Mouse (Mus musculus) embryonic facial prominence, embryonic 11.5 days (tissue): ENCODE data around the gene Olfml2a. TPM values are rescaled to one million over a fixed set of nuclear protein-coding genes. Genes with fewer than 3 reads are reported as not detected.

ENCODE experiments used
- ATAC-seq: fragments of 200-750 bp; cut with Nextera tagmentation; replicated peaks from 2 replicates; pipeline ENCODE4 v1.8.0; 2017; ENCODE audit warnings: low read depth; ENCODE audit not compliant: insufficient number of reproducible peaks, low FRiP score, low TSS enrichment
- DNase-seq: peaks from one replicate; pipeline ENCODE4 v3.0.0-alpha.2; 2015; ENCODE audit warnings: low spot score
- H3K27ac ChIP-seq: fragments of 300-500 bp; sonication (generic); replicated peaks from 2 replicates; pipeline ENCODE4 v1.5.1; 2014; ENCODE audit warnings: mild to moderate bottlenecking, low read depth, low read length, control low read depth
- H3K27me3 ChIP-seq: fragments of 300-500 bp; sonication (generic); 2 replicates; pipeline ENCODE4 v1.6.1; 2014; ENCODE audit warnings: mild to moderate bottlenecking, low read length, moderate library complexity, mixed read lengths; ENCODE audit not compliant: control insufficient read depth, insufficient read depth
- H3K36me3 ChIP-seq: fragments of 300-500 bp; sonication (generic); replicated peaks from 2 replicates; pipeline ENCODE4 v1.6.1; 2014; ENCODE audit warnings: low read depth, mild to moderate bottlenecking, low read length, moderate library complexity, mixed read lengths; ENCODE audit not compliant: control insufficient read depth, insufficient read depth
- H3K4me1 ChIP-seq: fragments of 300-500 bp; sonication (generic); 2 replicates; pipeline ENCODE4 v1.6.1; 2014; ENCODE audit warnings: low read length, mixed read lengths; ENCODE audit not compliant: control insufficient read depth, insufficient read depth
- H3K4me2 ChIP-seq: fragments of 300-500 bp; sonication (generic); 2 replicates; pipeline ENCODE4 v1.6.1; 2014; ENCODE audit warnings: low read depth, mild to moderate bottlenecking, control low read depth, low read length, moderate library complexity
- H3K4me3 ChIP-seq: fragments of 300-500 bp; sonication (generic); 2 replicates; pipeline ENCODE4 v1.5.1; 2014; ENCODE audit warnings: low read depth, low read length, control low read depth
- H3K9ac ChIP-seq: fragments of 300-500 bp; sonication (generic); replicated peaks from 2 replicates; pipeline ENCODE4 v1.6.1; 2014; ENCODE audit warnings: mild to moderate bottlenecking, control low read depth, low read length
- H3K9me3 ChIP-seq: fragments of 300-500 bp; sonication (generic); replicated peaks from 2 replicates; pipeline ENCODE4 v1.6.1; 2016; ENCODE audit warnings: mild to moderate bottlenecking, low read length, inconsistent platforms, mixed read lengths; ENCODE audit not compliant: control insufficient read depth
- WGBS: fragments of 180-500 bp; shearing (Covaris S2); extraction: QIAGEN DNeasy Blood & Tissue Kit; methylation state at CpG from one replicate; pipeline ENCODE4 v1.1.7; 2014; 5-methylcytosine and 5-hydroxymethylcytosine counted together
- polyA plus RNA-seq: library from polyadenylated mRNA; unstranded; fragments of >200 nt; fragmentation: Nextera tagmentation; extraction: Ambion mirVana; gene quantifications from 2 replicates; pipeline ENCODE4 v1.2.1, GENCODE M21; 2014

The Olfml2a gene
- polyA plus RNA-seq, 1 experiment from 2014 or later, result 2.5 TPM

- no peak overlapping the region for H3K4me3 ChIP-seq
- no peaks in the 10 kb centered on the region for H3K4me1 ChIP-seq
- DNase-seq (no peak), ATAC-seq (no peak)
- no peaks in the 10 kb centered on the region for H3K36me3 ChIP-seq
- no peaks in the 10 kb centered on the region for H3K27me3 ChIP-seq
- H3K27ac ChIP-seq, result no peak overlapping the region
- WGBS, result 82% methylated on average over 5 of the region's 5 CpGs
- no peak overlapping the region for H3K4me2 ChIP-seq
- no peak overlapping the region for H3K9ac ChIP-seq
- no peaks in the 10 kb centered on the region for H3K9me3 ChIP-seq
Measured at GRCm38 (mm10) chr2:38957671-38958223, 26.0 kb downstream of the Olfml2a start.

GRCm38 (mm10) chr2:38964198-38964597 is 32.4 kb downstream of the Olfml2a start:
- Histone ChIP-seq H3K9me3 (no peaks in the 10 kb centered on the region), H3K36me3 (no peaks in the 10 kb centered on the region), H3K4me1 (no peaks in the 10 kb centered on the region), H3K4me3 (no peak overlapping the region), H3K9ac (no peak overlapping the region), H3K27ac (no peak overlapping the region), H3K4me2 (no peak overlapping the region), H3K27me3 (no peaks in the 10 kb centered on the region)
- 28% methylated on average over 4 of the region's 4 CpGs for WGBS
- no peak for ATAC-seq
- DNase-seq, result peak; percentile 45

GRCm38 (mm10) chr2:38969650-38970049 is 37.9 kb downstream of the Olfml2a start:
- H3K4me1 ChIP-seq, result no peaks in the 10 kb centered on the region
- H3K4me2 ChIP-seq, result no peak overlapping the region
- WGBS, result 94% methylated on average over 2 of the region's 2 CpGs
- H3K27ac ChIP-seq, result no peak overlapping the region
- H3K9ac ChIP-seq, result no peak overlapping the region
- H3K9me3 ChIP-seq, result no peaks in the 10 kb centered on the region
- no peak overlapping the region for H3K4me3 ChIP-seq
- no peak for DNase-seq
- no peak for ATAC-seq
- H3K27me3 ChIP-seq, result no peaks in the 10 kb centered on the region
- no peaks in the 10 kb centered on the region for H3K36me3 ChIP-seq

- Histone ChIP-seq H3K9ac (no peak overlapping the region), H3K27me3 (no peaks in the 10 kb centered on the region), H3K4me2 (no peak overlapping the region), H3K27ac (no peak overlapping the region), H3K9me3 (no peaks in the 10 kb centered on the region), H3K4me3 (no peak overlapping the region), H3K4me1 (no peaks in the 10 kb centered on the region), H3K36me3 (no peaks in the 10 kb centered on the region)
- DNase-seq (no peak), ATAC-seq (no peak)
- WGBS, result 82% methylated on average over 5 of the region's 5 CpGs
Measured at GRCm38 (mm10) chr2:38970057-38970456, 38.3 kb downstream of the Olfml2a start.

- Histone ChIP-seq H3K9ac (no peak overlapping the region), H3K27me3 (no peaks in the 10 kb centered on the region), H3K9me3 (no peaks in the 10 kb centered on the region), H3K4me3 (no peak overlapping the region), H3K36me3 (no peaks in the 10 kb centered on the region), H3K27ac (no peak overlapping the region), H3K4me1 (no peaks in the 10 kb centered on the region), H3K4me2 (no peak overlapping the region)
- WGBS, result 39% methylated on average over 2 of the region's 2 CpGs
- DNase-seq (no peak), ATAC-seq (no peak)
Measured at GRCm38 (mm10) chr2:38973223-38973622, 41.4 kb downstream of the Olfml2a start.

- no peaks in the 10 kb centered on the region for H3K27me3 ChIP-seq
- no peak overlapping the region for H3K4me3 ChIP-seq
- no peak for DNase-seq
- no peak overlapping the region for H3K4me2 ChIP-seq
- no peak overlapping the region for H3K27ac ChIP-seq
- no peaks in the 10 kb centered on the region for H3K4me1 ChIP-seq
- H3K9ac ChIP-seq, result no peak overlapping the region
- no peaks in the 10 kb centered on the region for H3K36me3 ChIP-seq
- WGBS, result 83% methylated on average over 7 of the region's 7 CpGs
- no peak for ATAC-seq
- no peaks in the 10 kb centered on the region for H3K9me3 ChIP-seq
Measured at GRCm38 (mm10) chr2:38973701-38974100, 41.9 kb downstream of the Olfml2a start.

GRCm38 (mm10) chr2:38974171-38974570 is 42.4 kb downstream of the Olfml2a start:
- WGBS, result 44% methylated on average over 2 of the region's 2 CpGs

GRCm38 (mm10) chr2:38975181-38975580 is 43.4 kb downstream of the Olfml2a start:
- ATAC-seq (no peak), DNase-seq (no peak)
- H3K4me3 ChIP-seq, result no peak overlapping the region
- no peak overlapping the region for H3K27ac ChIP-seq
- no peak overlapping the region for H3K4me2 ChIP-seq
- H3K9ac ChIP-seq, result no peak overlapping the region
- 75% methylated on average over 3 of the region's 3 CpGs for WGBS
- H3K9me3 ChIP-seq, result no peaks in the 10 kb centered on the region
- no peaks in the 10 kb centered on the region for H3K27me3 ChIP-seq
- H3K4me1 ChIP-seq, result no peaks in the 10 kb centered on the region
- H3K36me3 ChIP-seq, result no peaks in the 10 kb centered on the region

More at GRCm38 (mm10) chr2:38974171-38974570, 42.4 kb downstream of the Olfml2a start:
- H3K9ac ChIP-seq, result no peak overlapping the region
- no peaks in the 10 kb centered on the region for H3K36me3 ChIP-seq
- H3K9me3 ChIP-seq, result no peaks in the 10 kb centered on the region
- H3K4me1 ChIP-seq, result no peaks in the 10 kb centered on the region
- no peak for DNase-seq
- H3K27me3 ChIP-seq, result no peaks in the 10 kb centered on the region
- H3K4me3 ChIP-seq, result no peak overlapping the region
- H3K4me2 ChIP-seq, result no peak overlapping the region
- H3K27ac ChIP-seq, result no peak overlapping the region
- ATAC-seq, result no peak
